Mouse (Mus musculus): ENCODE measurements around the gene Zc3h10. TPM values are rescaled to one million over a fixed set of nuclear protein-coding genes. Genes with fewer than 3 reads are reported as not detected.

Zc3h10 gene
- polyA plus RNA-seq, 1 experiment from 2014 or later: 13.6 TPM

Small RNA genes within 50 kb of the gene (microRNA-seq; reads per million reads assigned to microRNA genes)
- gene Gm47275 (not detected), gene Mir6916 (not detected), gene Mir6917 (1.6 reads per million)

Other genes with a start within 250 kb of the Zc3h10 start
- 0.44 and 0.53 TPM in 2 replicates for gene Il23a, start 249.0 kb downstream of the Zc3h10 start, polyA plus RNA-seq (2015; fragmentation: Nextera tagmentation; extraction: Ambion mirVana)
- 24.7 and 25.5 TPM in 2 replicates for gene Pan2, start 244.4 kb downstream of the Zc3h10 start, polyA plus RNA-seq (2015; fragmentation: Nextera tagmentation; extraction: Ambion mirVana)
- 295 and 297 TPM in 2 replicates for gene Cnpy2, start 225.3 kb downstream of the Zc3h10 start, polyA plus RNA-seq (2015; fragmentation: Nextera tagmentation; extraction: Ambion mirVana)
- 334 and 347 TPM in 2 replicates for gene Cs, start 210.0 kb downstream of the Zc3h10 start, polyA plus RNA-seq (2015; fragmentation: Nextera tagmentation; extraction: Ambion mirVana)
- gene Coq10a, start 178.8 kb downstream of the Zc3h10 start, polyA plus RNA-seq (2015; fragmentation: Nextera tagmentation; extraction: Ambion mirVana): 2.5 and 3.3 TPM in 2 replicates
- gene Ankrd52, start 170.7 kb downstream of the Zc3h10 start, polyA plus RNA-seq (2015; fragmentation: Nextera tagmentation; extraction: Ambion mirVana): 6.7 and 7.2 TPM in 2 replicates
- 207 and 242 TPM in 2 replicates for gene Slc39a5, start 146.5 kb downstream of the Zc3h10 start, polyA plus RNA-seq (2015; fragmentation: Nextera tagmentation; extraction: Ambion mirVana)
- gene Nabp2, start 136.3 kb downstream of the Zc3h10 start, polyA plus RNA-seq (2015; fragmentation: Nextera tagmentation; extraction: Ambion mirVana): 104 TPM in 2 replicates
- 43.2 and 43.3 TPM in 2 replicates for gene Rnf41, start 136.1 kb downstream of the Zc3h10 start, polyA plus RNA-seq (2015; fragmentation: Nextera tagmentation; extraction: Ambion mirVana)
- 46.6 and 51.1 TPM in 2 replicates for gene Smarcc2, start 88.5 kb downstream of the Zc3h10 start, polyA plus RNA-seq (2015; fragmentation: Nextera tagmentation; extraction: Ambion mirVana)
- gene Myl6, start 53.6 kb downstream of the Zc3h10 start, polyA plus RNA-seq (2015; fragmentation: Nextera tagmentation; extraction: Ambion mirVana): 1,841 and 1,876 TPM in 2 replicates
- gene Myl6b, start 49.1 kb downstream of the Zc3h10 start, polyA plus RNA-seq (2015; fragmentation: Nextera tagmentation; extraction: Ambion mirVana): 2.8 TPM in 2 replicates
- gene Esyt1, start 21.9 kb downstream of the Zc3h10 start, polyA plus RNA-seq (2015; fragmentation: Nextera tagmentation; extraction: Ambion mirVana): 24.4 and 25.7 TPM in 2 replicates
- 3,191 and 3,364 TPM in 2 replicates for gene Rpl41, start 1.5 kb upstream of the Zc3h10 start, polyA plus RNA-seq (2015; fragmentation: Nextera tagmentation; extraction: Ambion mirVana)
- 171 and 196 TPM in 2 replicates for gene Pa2g4, start 18.2 kb upstream of the Zc3h10 start, polyA plus RNA-seq (2015; fragmentation: Nextera tagmentation; extraction: Ambion mirVana)
- 29.6 and 34.9 TPM in 2 replicates for gene Erbb3, start 41.9 kb upstream of the Zc3h10 start, polyA plus RNA-seq (2015; fragmentation: Nextera tagmentation; extraction: Ambion mirVana)
- gene Rps26, start 79.0 kb upstream of the Zc3h10 start, polyA plus RNA-seq (2015; fragmentation: Nextera tagmentation; extraction: Ambion mirVana): 580 and 624 TPM in 2 replicates
- 1.6 and 2.0 TPM in 2 replicates for gene Ikzf4, start 98.2 kb upstream of the Zc3h10 start, polyA plus RNA-seq (2015; fragmentation: Nextera tagmentation; extraction: Ambion mirVana)
- 11.8 and 13.0 TPM in 2 replicates for gene Suox, start 126.3 kb upstream of the Zc3h10 start, polyA plus RNA-seq (2015; fragmentation: Nextera tagmentation; extraction: Ambion mirVana)
- gene Rab5b, start 148.5 kb upstream of the Zc3h10 start, polyA plus RNA-seq (2015; fragmentation: Nextera tagmentation; extraction: Ambion mirVana): 61.6 and 64.5 TPM in 2 replicates
- 1.5 and 1.6 TPM in 2 replicates for gene Pmel, start 156.4 kb upstream of the Zc3h10 start, polyA plus RNA-seq (2015; fragmentation: Nextera tagmentation; extraction: Ambion mirVana)
- gene Cdk2, start 157.3 kb upstream of the Zc3h10 start, polyA plus RNA-seq (2015; fragmentation: Nextera tagmentation; extraction: Ambion mirVana): 60.4 and 65.2 TPM in 2 replicates
- gene Dgka, start 197.1 kb upstream of the Zc3h10 start, polyA plus RNA-seq (2015; fragmentation: Nextera tagmentation; extraction: Ambion mirVana): 7.8 and 7.9 TPM in 2 replicates
- 28.4 and 31.5 TPM in 2 replicates for gene Pym1, start 200.1 kb upstream of the Zc3h10 start, polyA plus RNA-seq (2015; fragmentation: Nextera tagmentation; extraction: Ambion mirVana)
- gene Mmp19, start 243.1 kb upstream of the Zc3h10 start, polyA plus RNA-seq (2015; fragmentation: Nextera tagmentation; extraction: Ambion mirVana): 0.66 and 0.81 TPM in 2 replicates